Mouse (Mus musculus): Measurements from ENCODE around the gene Agpat3. TPM values are rescaled to one million over a fixed set of nuclear protein-coding genes. Genes with fewer than 3 reads are reported as not detected.

The Agpat3 gene
- total RNA-seq, 1 experiment, result 52.0 TPM

GRCm38 (mm10) chr10:78349464-78350165 lies 2.7 kb downstream of the Agpat3 start:
- H3K9ac ChIP-seq (ENCODE audit: insufficient read depth, low read depth, low read length, poor library complexity, severe bottlenecking), result no peak overlapping the region
- DNase-seq (ENCODE audit: low read depth, low spot score), result no peak
- in situ Hi-C loops (cut with MboI; ENCODE audit: low sequenced_read_pairs in 2 of 2, unreplicated experiment in 2 of 2), result no loop called here
- H3K4me3 ChIP-seq (ENCODE audit: insufficient read depth in 1 of 2, low read depth in 1 of 2, low read length in 2 of 2, poor library complexity in 1 of 2, severe bottlenecking in 1 of 2), result no peak overlapping the region
- H3K36me3 ChIP-seq (ENCODE audit: control insufficient read depth, insufficient read depth, low read length, poor library complexity, severe bottlenecking), result no peaks in the 10 kb centered on the region; the same call in 1 of the 2 replicates
- H3K9me3 ChIP-seq (ENCODE audit: control insufficient read depth, insufficient read depth, low read depth, low read length), result no peaks in the 10 kb centered on the region
- H3K4me1 ChIP-seq (ENCODE audit: control insufficient read depth in 2 of 2, insufficient read depth in 2 of 2, low read length in 2 of 2, poor library complexity in 1 of 2), result peaks cover 0 to 14% of the 10 kb centered on the region in 2 experiments; a peak in 2 of 4 replicates
- no peak for TF ChIP-seq HCFC1 (IDR thresholded peaks at IDR 0.05; ENCODE audit: borderline replicate concordance, insufficient read depth, low read length)
- no peak overlapping the region for H3K27ac ChIP-seq (ENCODE audit: insufficient read depth, low read depth, low read length, poor library complexity, severe bottlenecking)

GRCm38 (mm10) chr10:78348211-78348610 lies 4.1 kb downstream of the Agpat3 start:
- Histone ChIP-seq H3K4me1 (ENCODE audit: control insufficient read depth in 2 of 2, insufficient read depth in 2 of 2, low read length in 2 of 2, poor library complexity in 1 of 2) (peaks cover 0 to 6% of the 10 kb centered on the region in 2 experiments; a peak in 2 of 4 replicates), H3K27ac (ENCODE audit: insufficient read depth, low read depth, low read length, poor library complexity, severe bottlenecking) (no peak overlapping the region), H3K4me3 (ENCODE audit: insufficient read depth in 1 of 2, low read depth in 1 of 2, low read length in 2 of 2, poor library complexity in 1 of 2, severe bottlenecking in 1 of 2) (no peak overlapping the region), H3K9ac (ENCODE audit: insufficient read depth, low read depth, low read length, poor library complexity, severe bottlenecking) (no peak overlapping the region), H3K36me3 (ENCODE audit: control insufficient read depth, insufficient read depth, low read length, poor library complexity, severe bottlenecking) (no peaks in the 10 kb centered on the region; the same call in 1 of the 2 replicates), H3K9me3 (ENCODE audit: control insufficient read depth, insufficient read depth, low read depth, low read length) (no peaks in the 10 kb centered on the region)
- DNase-seq (ENCODE audit: low read depth, low spot score), result no peak
- TF ChIP-seq CHD2 (IDR thresholded peaks at IDR 0.05; ENCODE audit: low read depth, low read length) (no peak), HCFC1 (IDR thresholded peaks at IDR 0.05; ENCODE audit: borderline replicate concordance, insufficient read depth, low read length) (no peak), ZNF384 (IDR thresholded peaks at IDR 0.05; ENCODE audit: low read depth, low read length) (no peak), ZC3H11A (IDR thresholded peaks at IDR 0.05; ENCODE audit: borderline replicate concordance, low read depth, low read length) (no peak), MAFK (IDR thresholded peaks at IDR 0.05; ENCODE audit: insufficient read depth, low read depth, low read length) (no peak)
- in situ Hi-C loops (cut with MboI; ENCODE audit: low sequenced_read_pairs in 2 of 2, unreplicated experiment in 2 of 2), result no loop called here

- in situ Hi-C loops (cut with MboI; ENCODE audit: low sequenced_read_pairs in 2 of 2, unreplicated experiment in 2 of 2), result no loop called here
These were observed 4.8 kb downstream of the Agpat3 start for GRCm38 (mm10) chr10:78347486-78347885.

GRCm38 (mm10) chr10:78345466-78345865 lies 6.8 kb downstream of the Agpat3 start:
- no peak for DNase-seq (ENCODE audit: low read depth, low spot score)
- H3K36me3 ChIP-seq (ENCODE audit: control insufficient read depth, insufficient read depth, low read length, poor library complexity, severe bottlenecking), result peaks cover 5% of the 10 kb centered on the region; the same call in 1 of the 2 replicates
- H3K4me3 ChIP-seq (ENCODE audit: insufficient read depth in 1 of 2, low read depth in 1 of 2, low read length in 2 of 2, poor library complexity in 1 of 2, severe bottlenecking in 1 of 2), result no peak overlapping the region
- no peaks in the 10 kb centered on the region for H3K9me3 ChIP-seq (ENCODE audit: control insufficient read depth, insufficient read depth, low read depth, low read length)
- TF ChIP-seq CHD2 (IDR thresholded peaks at IDR 0.05; ENCODE audit: low read depth, low read length), result no peak
- TF ChIP-seq ZC3H11A (IDR thresholded peaks at IDR 0.05; ENCODE audit: borderline replicate concordance, low read depth, low read length), result no peak
- TF ChIP-seq MAFK (IDR thresholded peaks at IDR 0.05; ENCODE audit: insufficient read depth, low read depth, low read length), result no peak
- no peak for TF ChIP-seq ZNF384 (IDR thresholded peaks at IDR 0.05; ENCODE audit: low read depth, low read length)
- no peak for TF ChIP-seq HCFC1 (IDR thresholded peaks at IDR 0.05; ENCODE audit: borderline replicate concordance, insufficient read depth, low read length)
- H3K27ac ChIP-seq (ENCODE audit: insufficient read depth, low read depth, low read length, poor library complexity, severe bottlenecking), result no peak overlapping the region
- in situ Hi-C loops (cut with MboI; ENCODE audit: low sequenced_read_pairs in 2 of 2, unreplicated experiment in 2 of 2), result no loop called here
- no peaks in the 10 kb centered on the region; a peak in 1 of 4 replicates for H3K4me1 ChIP-seq (ENCODE audit: control insufficient read depth in 2 of 2, insufficient read depth in 2 of 2, low read length in 2 of 2, poor library complexity in 1 of 2)
- no peak overlapping the region for H3K9ac ChIP-seq (ENCODE audit: insufficient read depth, low read depth, low read length, poor library complexity, severe bottlenecking)

More at GRCm38 (mm10) chr10:78347486-78347885, 4.8 kb downstream of the Agpat3 start:
- DNase-seq (ENCODE audit: low read depth, low spot score), result no peak
- H3K9ac ChIP-seq (ENCODE audit: insufficient read depth, low read depth, low read length, poor library complexity, severe bottlenecking), result no peak overlapping the region
- peaks cover 0 to 2% of the 10 kb centered on the region in 2 experiments; a peak in 1 of 4 replicates for H3K4me1 ChIP-seq (ENCODE audit: control insufficient read depth in 2 of 2, insufficient read depth in 2 of 2, low read length in 2 of 2, poor library complexity in 1 of 2)
- H3K9me3 ChIP-seq (ENCODE audit: control insufficient read depth, insufficient read depth, low read depth, low read length), result no peaks in the 10 kb centered on the region
- peaks cover 5% of the 10 kb centered on the region; the same call in 1 of the 2 replicates for H3K36me3 ChIP-seq (ENCODE audit: control insufficient read depth, insufficient read depth, low read length, poor library complexity, severe bottlenecking)
- no peak overlapping the region for H3K27ac ChIP-seq (ENCODE audit: insufficient read depth, low read depth, low read length, poor library complexity, severe bottlenecking)
- no peak overlapping the region for H3K4me3 ChIP-seq (ENCODE audit: insufficient read depth in 1 of 2, low read depth in 1 of 2, low read length in 2 of 2, poor library complexity in 1 of 2, severe bottlenecking in 1 of 2)
- TF ChIP-seq HCFC1 (IDR thresholded peaks at IDR 0.05; ENCODE audit: borderline replicate concordance, insufficient read depth, low read length) (no peak), ZNF384 (IDR thresholded peaks at IDR 0.05; ENCODE audit: low read depth, low read length) (no peak), ZC3H11A (IDR thresholded peaks at IDR 0.05; ENCODE audit: borderline replicate concordance, low read depth, low read length) (no peak), CHD2 (IDR thresholded peaks at IDR 0.05; ENCODE audit: low read depth, low read length) (no peak), MAFK (IDR thresholded peaks at IDR 0.05; ENCODE audit: insufficient read depth, low read depth, low read length) (no peak)
